Mouse (Mus musculus): ENCODE data around the gene Btg1. TPM values are rescaled to one million over a fixed set of nuclear protein-coding genes. Genes with fewer than 3 reads are reported as not detected.

Btg1 gene
- polyA plus RNA-seq, 1 experiment from 2014 or later: 48.8 TPM

DNA sequence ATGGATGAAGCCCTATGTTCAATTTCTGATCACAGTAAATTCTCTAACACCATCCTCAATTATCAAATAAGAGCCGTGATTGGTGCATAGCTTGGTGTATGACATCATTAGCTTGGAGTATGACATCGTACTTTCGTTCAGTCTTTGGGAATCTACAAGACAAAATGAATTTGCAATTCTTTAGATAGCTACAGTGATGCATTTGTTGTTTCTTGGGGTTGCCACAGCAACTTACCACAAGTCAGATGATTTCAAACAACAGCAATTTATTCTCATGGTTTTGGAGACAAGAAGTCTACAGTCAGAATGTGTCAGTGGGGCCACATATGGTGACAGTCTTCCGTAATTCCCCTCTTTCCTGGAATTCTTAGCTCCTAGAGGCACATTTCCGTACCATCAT lies 27.0 kb upstream of the Btg1 start:
- whole genome bisulfite sequencing: 80% methylated on average over 5 of the region's 5 CpGs
- H3K4me2 ChIP-seq: no peak overlapping the region
- no peak overlapping the region for H3K9ac ChIP-seq
- no peaks in the 10 kb centered on the region for H3K4me1 ChIP-seq (replicated peaks)
- no peak for ATAC-seq (replicated peaks; ENCODE audit: insufficient number of reproducible peaks, insufficient read depth, low FRiP score, low read depth)
- H3K27me3 ChIP-seq: no peaks in the 10 kb centered on the region
- H3K27ac ChIP-seq: no peak overlapping the region
- H3K36me3 ChIP-seq: no peaks in the 10 kb centered on the region
- no peak overlapping the region for H3K4me3 ChIP-seq
- no peaks in the 10 kb centered on the region for H3K9me3 ChIP-seq (replicated peaks)

DNA sequence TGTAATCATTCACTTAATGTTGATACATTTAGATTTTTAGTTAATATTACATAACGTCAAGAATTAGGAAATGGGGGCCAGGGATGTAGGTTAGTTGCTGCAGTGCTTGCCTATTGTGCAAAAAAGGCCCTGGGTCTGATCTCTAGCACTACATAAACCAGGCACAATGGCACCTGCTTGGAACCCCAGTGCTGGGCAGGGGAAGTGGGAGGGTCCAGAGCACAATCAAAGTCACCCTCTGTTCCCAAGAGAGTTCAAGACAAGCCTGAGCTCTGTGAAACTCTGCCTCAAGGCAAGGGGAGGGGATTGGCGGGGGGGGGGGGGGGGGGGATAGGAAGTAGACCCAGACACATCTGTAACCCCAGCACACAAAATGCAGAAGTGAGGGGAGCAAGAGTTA lies 24.7 kb upstream of the Btg1 start:
- WGBS: 58% methylated on average over 1 of the region's 2 CpGs
- Histone ChIP-seq H3K9me3 (replicated peaks) (no peaks in the 10 kb centered on the region), H3K4me2 (no peak overlapping the region), H3K27me3 (no peaks in the 10 kb centered on the region), H3K4me3 (no peak overlapping the region), H3K9ac (no peak overlapping the region), H3K36me3 (no peaks in the 10 kb centered on the region), H3K27ac (no peak overlapping the region), H3K4me1 (replicated peaks) (no peaks in the 10 kb centered on the region)
- no peak for ATAC-seq (replicated peaks; ENCODE audit: insufficient number of reproducible peaks, insufficient read depth, low FRiP score, low read depth)

DNA sequence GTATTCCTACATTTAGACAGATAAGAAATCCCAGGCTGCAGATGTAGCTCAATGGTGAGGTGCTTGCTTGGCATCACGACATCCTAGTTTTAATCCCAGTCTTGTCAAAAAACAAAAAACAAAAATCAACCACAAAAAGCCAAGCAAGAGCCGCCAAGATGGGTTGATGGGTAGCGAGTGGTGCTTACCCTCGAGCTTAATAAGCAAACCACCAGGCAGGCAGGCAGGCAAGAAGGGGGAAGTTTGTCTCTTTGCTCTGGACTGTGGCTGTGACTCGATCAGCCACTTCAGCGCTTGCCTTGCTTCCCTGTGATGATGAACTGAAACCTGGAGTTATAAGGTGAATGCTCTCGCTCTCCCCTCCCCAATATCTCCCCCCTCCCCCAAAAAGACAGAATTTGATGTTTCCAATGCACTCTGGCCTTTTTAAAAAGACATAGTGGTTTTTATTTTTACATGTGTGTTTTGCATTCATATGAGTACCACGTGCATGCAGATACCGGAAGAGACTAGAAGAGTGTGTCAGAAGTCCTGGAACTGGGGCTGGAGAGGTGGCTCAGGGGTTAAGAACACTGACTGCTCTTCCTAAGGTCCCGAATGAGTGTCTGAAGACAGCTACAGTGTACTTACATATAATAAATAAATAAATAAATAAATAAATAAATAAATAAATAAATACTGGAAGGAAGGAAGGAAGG lies 21.2 kb upstream of the Btg1 start:
- Histone ChIP-seq H3K36me3 (no peaks in the 10 kb centered on the region), H3K27ac (no peak overlapping the region), H3K9me3 (replicated peaks) (no peaks in the 10 kb centered on the region), H3K4me3 (no peak overlapping the region), H3K9ac (no peak overlapping the region), H3K27me3 (no peaks in the 10 kb centered on the region), H3K4me1 (replicated peaks) (no peaks in the 10 kb centered on the region), H3K4me2 (no peak overlapping the region)
- 83% methylated on average over 10 of the region's 10 CpGs for WGBS
- ATAC-seq (replicated peaks; ENCODE audit: insufficient number of reproducible peaks, insufficient read depth, low FRiP score, low read depth): no peak

DNA sequence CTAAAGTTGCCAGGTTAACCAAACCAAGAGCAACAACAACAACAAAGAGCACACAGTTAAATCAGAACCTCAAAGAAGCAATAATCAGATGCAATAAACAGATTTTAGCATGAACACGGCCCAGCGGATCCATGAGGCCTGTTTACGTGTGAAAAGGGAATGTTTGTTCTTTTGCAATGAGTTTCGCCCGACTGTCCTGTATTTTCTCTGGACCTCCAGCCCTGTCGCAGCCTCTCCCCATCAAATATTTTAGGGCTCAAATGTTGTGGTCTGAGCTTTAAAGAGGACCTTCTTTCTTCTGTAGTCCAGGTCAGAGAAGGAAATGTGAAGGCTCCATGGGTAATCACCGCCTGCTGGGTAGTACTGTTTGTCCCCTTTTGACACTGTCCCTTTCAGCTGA lies 20.4 kb upstream of the Btg1 start:
- Histone ChIP-seq H3K4me3 (no peak overlapping the region), H3K4me2 (no peak overlapping the region), H3K4me1 (replicated peaks) (no peaks in the 10 kb centered on the region), H3K27ac (no peak overlapping the region), H3K36me3 (no peaks in the 10 kb centered on the region), H3K9me3 (replicated peaks) (no peaks in the 10 kb centered on the region), H3K27me3 (no peaks in the 10 kb centered on the region), H3K9ac (no peak overlapping the region)
- no peak for ATAC-seq (replicated peaks; ENCODE audit: insufficient number of reproducible peaks, insufficient read depth, low FRiP score, low read depth)
- 90% methylated on average over 7 of the region's 7 CpGs for WGBS

DNA sequence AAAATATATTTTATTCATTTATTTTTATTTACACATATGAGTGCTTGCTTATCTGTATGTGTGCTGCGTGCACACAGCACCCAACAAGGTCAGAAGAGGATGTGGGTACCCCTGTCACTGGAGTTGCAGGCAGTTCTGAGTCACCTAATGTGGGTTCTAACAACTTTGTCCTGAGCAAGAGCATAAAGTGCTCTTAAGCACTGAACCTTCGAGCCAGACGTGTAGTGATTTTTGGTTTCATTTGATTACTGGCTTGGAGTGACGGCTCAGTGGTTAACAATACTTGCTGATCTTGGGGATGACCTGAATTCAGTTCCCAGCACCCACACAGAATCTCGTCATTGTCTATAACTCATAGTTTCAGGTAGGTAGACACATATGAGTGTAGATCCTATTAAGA lies 17.2 kb upstream of the Btg1 start:
- WGBS: 89% methylated on average over 5 of the region's 5 CpGs
- Histone ChIP-seq H3K9me3 (replicated peaks) (no peaks in the 10 kb centered on the region), H3K4me1 (replicated peaks) (no peaks in the 10 kb centered on the region), H3K27ac (no peak overlapping the region), H3K9ac (no peak overlapping the region), H3K36me3 (no peaks in the 10 kb centered on the region), H3K4me2 (no peak overlapping the region), H3K4me3 (no peak overlapping the region), H3K27me3 (no peaks in the 10 kb centered on the region)
- no peak for ATAC-seq (replicated peaks; ENCODE audit: insufficient number of reproducible peaks, insufficient read depth, low FRiP score, low read depth)

GRCm38 (mm10) chr10:96601670-96602069 lies 15.1 kb upstream of the Btg1 start:
- Histone ChIP-seq H3K9me3 (replicated peaks) (no peaks in the 10 kb centered on the region), H3K4me3 (no peak overlapping the region), H3K9ac (no peak overlapping the region), H3K27me3 (no peaks in the 10 kb centered on the region), H3K4me2 (no peak overlapping the region), H3K4me1 (replicated peaks) (no peaks in the 10 kb centered on the region), H3K36me3 (no peaks in the 10 kb centered on the region), H3K27ac (no peak overlapping the region)
- ATAC-seq (replicated peaks; ENCODE audit: insufficient number of reproducible peaks, insufficient read depth, low FRiP score, low read depth): no peak
- 93% methylated on average over 4 of the region's 4 CpGs for WGBS

GRCm38 (mm10) chr10:96602339-96602738 lies 14.5 kb upstream of the Btg1 start:
- ATAC-seq (replicated peaks; ENCODE audit: insufficient number of reproducible peaks, insufficient read depth, low FRiP score, low read depth): no peak
- 74% methylated on average over 3 of the region's 3 CpGs for WGBS
- Histone ChIP-seq H3K4me3 (no peak overlapping the region), H3K9ac (no peak overlapping the region), H3K27me3 (no peaks in the 10 kb centered on the region), H3K9me3 (replicated peaks) (no peaks in the 10 kb centered on the region), H3K27ac (no peak overlapping the region), H3K4me1 (replicated peaks) (no peaks in the 10 kb centered on the region), H3K4me2 (no peak overlapping the region), H3K36me3 (no peaks in the 10 kb centered on the region)

GRCm38 (mm10) chr10:96605168-96605567 lies 11.6 kb upstream of the Btg1 start:
- Histone ChIP-seq H3K27ac (no peak overlapping the region), H3K4me1 (replicated peaks) (no peaks in the 10 kb centered on the region), H3K9me3 (replicated peaks) (no peaks in the 10 kb centered on the region), H3K36me3 (no peaks in the 10 kb centered on the region), H3K4me2 (no peak overlapping the region), H3K9ac (no peak overlapping the region), H3K4me3 (no peak overlapping the region), H3K27me3 (no peaks in the 10 kb centered on the region)
- no peak for ATAC-seq (replicated peaks; ENCODE audit: insufficient number of reproducible peaks, insufficient read depth, low FRiP score, low read depth)
- 75% methylated on average over 1 of the region's 1 CpGs for WGBS

DNA sequence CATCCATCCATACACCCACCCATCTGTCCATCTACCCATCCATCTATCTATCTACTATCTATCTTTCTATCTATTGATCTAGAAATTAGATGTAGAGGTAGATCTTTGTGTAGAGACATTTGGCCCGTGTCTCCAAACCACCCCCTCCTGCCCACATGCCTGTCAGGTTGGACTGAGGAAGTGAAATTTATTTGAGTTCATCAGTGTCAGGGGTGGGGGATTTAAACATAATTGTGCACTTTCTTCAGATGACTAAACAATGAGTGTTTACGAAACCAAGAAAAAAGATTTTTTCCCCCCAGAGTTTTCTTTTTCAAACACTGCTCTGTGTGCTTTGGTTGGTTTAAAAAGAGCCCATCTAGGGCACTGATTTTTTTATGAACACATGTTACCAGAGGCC lies 10.9 kb upstream of the Btg1 start:
- H3K36me3 ChIP-seq: no peaks in the 10 kb centered on the region
- no peak overlapping the region for H3K27ac ChIP-seq
- no peak overlapping the region for H3K9ac ChIP-seq
- H3K9me3 ChIP-seq (replicated peaks): no peaks in the 10 kb centered on the region
- H3K4me2 ChIP-seq: no peak overlapping the region
- no peak for ATAC-seq (replicated peaks; ENCODE audit: insufficient number of reproducible peaks, insufficient read depth, low FRiP score, low read depth)
- H3K27me3 ChIP-seq: no peaks in the 10 kb centered on the region
- H3K4me1 ChIP-seq (replicated peaks): no peaks in the 10 kb centered on the region
- WGBS: 79% methylated on average over 2 of the region's 2 CpGs
- no peak overlapping the region for H3K4me3 ChIP-seq

- Histone ChIP-seq H3K27ac (no peak overlapping the region), H3K27me3 (no peaks in the 10 kb centered on the region), H3K4me2 (no peak overlapping the region), H3K9me3 (replicated peaks) (no peaks in the 10 kb centered on the region), H3K9ac (no peak overlapping the region), H3K4me1 (replicated peaks) (no peaks in the 10 kb centered on the region), H3K36me3 (no peaks in the 10 kb centered on the region), H3K4me3 (no peak overlapping the region)
- 84% methylated on average over 4 of the region's 4 CpGs for WGBS
- no peak for ATAC-seq (replicated peaks; ENCODE audit: insufficient number of reproducible peaks, insufficient read depth, low FRiP score, low read depth)
Observed at GRCm38 (mm10) chr10:96607617-96608185, 9.1 kb upstream of the Btg1 start.

GRCm38 (mm10) chr10:96609356-96610345 lies 7.2 kb upstream of the Btg1 start:
- H3K9ac ChIP-seq: no peak overlapping the region
- H3K9me3 ChIP-seq (replicated peaks): no peaks in the 10 kb centered on the region
- no peak overlapping the region for H3K4me3 ChIP-seq
- H3K4me2 ChIP-seq: no peak overlapping the region
- H3K36me3 ChIP-seq: no peaks in the 10 kb centered on the region
- no peak for ATAC-seq (replicated peaks; ENCODE audit: insufficient number of reproducible peaks, insufficient read depth, low FRiP score, low read depth)
- H3K27me3 ChIP-seq: no peaks in the 10 kb centered on the region
- H3K4me1 ChIP-seq (replicated peaks): no peaks in the 10 kb centered on the region
- H3K27ac ChIP-seq: no peak overlapping the region
- 73% methylated on average over 8 of the region's 8 CpGs for WGBS

Data from heart, embryonic 15.5 days (tissue).